Mouse (Mus musculus): ENCODE measurements around the gene Gm28374.

GRCm38 (mm10) chr19:6118677-6119185 is 36.7 kb upstream of the Gm28374 start:
- no peak for TF ChIP-seq POLR2A (IDR thresholded peaks at IDR 0.05; ENCODE audit: borderline replicate concordance, low read depth, low read length)
- TF ChIP-seq CTCF (IDR thresholded peaks at IDR 0.05; ENCODE audit: low read depth, low read length) = no peak

All from bone marrow macrophage, adult 2 months (primary cell).